Mouse (Mus musculus): ENCODE results near the gene Plxdc1.

- TF ChIP-seq TAL1 (conservative IDR thresholded peaks at IDR 0.05; ENCODE audit: low read depth, low read length): no peak
- TF ChIP-seq CTCF (IDR thresholded peaks at IDR 0.05; ENCODE audit: low read depth, low read length): no peak
- TF ChIP-seq GATA1 (IDR thresholded peaks at IDR 0.05; ENCODE audit: borderline replicate concordance, low read length): no peak
- TF ChIP-seq POLR2AphosphoS5 (IDR thresholded peaks at IDR 0.05; ENCODE audit: insufficient replicate concordance, low read depth, low read length): no peak
- no peak for TF ChIP-seq GATA2 (IDR thresholded peaks at IDR 0.05; ENCODE audit: borderline replicate concordance, low read depth, low read length)
Observed at GRCm38 (mm10) chr11:98012831-98013230, 26.6 kb upstream of the Plxdc1 start.

Data from G1E (cell line).